Comparison of ENCODE assay signal across 8 mouse cellular contexts in genomic region chr8:70760775-70761406, GRCm38 (mm10). TPM values are rescaled to one million over a fixed set of nuclear protein-coding genes. Genes with fewer than 3 reads are reported as not detected.
DNase-seq lines count a peak whose midpoint lies in the region; ATAC-seq lines count a peak whose summit lies in the region.

TSS of gene Mpv17l2 (minus strand) at chr8:70760946.

- DNase-seq in MEL-GATA-1-ER (ENCODE audit: extremely low read depth, low read depth) = peak; percentile 99
- peak; percentile 96 for DNase-seq in cerebellum, adult 8-10 months
- peak; percentile 99 for DNase-seq in forelimb bud, embryonic 11.5 days (ENCODE audit: low read depth, low spot score)
- DNase-seq in layer of hippocampus, adult 9-10 months (ENCODE audit: low spot score) = peak; percentile 94
- DNase-seq in ovary, postnatal 10 days (ENCODE audit: low spot score) = peak; percentile 62
- DNase-seq in thymus, postnatal 10 days (ENCODE audit: low spot score in 2 of 2) = peak; percentile 93 to 96

- peaks cover 22% of the 10 kb centered on the region for H3K4me1 ChIP-seq in lung, embryonic 16.5 days (replicated peaks; ENCODE audit: control insufficient read depth, insufficient read depth, low read length)

- peak within 1 kb of the TSS; percentile 86 for H3K9ac ChIP-seq in lung, embryonic 16.5 days (ENCODE audit: low read length)

- ATAC-seq in hematopoietic stem cell, adult 5-6 weeks (replicated peaks in 1 of 2; ENCODE audit: insufficient read depth in 1 of 2, low FRiP score in 2 of 2, low TSS enrichment in 1 of 2, low read depth in 1 of 2, poor library complexity in 2 of 2, severe bottlenecking in 2 of 2) = peak; percentile 87 to 96
- peak; percentile 96 for ATAC-seq in lung, embryonic 16.5 days (ENCODE audit: low read depth)

- 1% methylated on average over 55 of the region's 55 CpGs for WGBS in lung, embryonic 16.5 days

- peaks cover 12% of the 10 kb centered on the region for H3K36me3 ChIP-seq in lung, embryonic 16.5 days (ENCODE audit: control insufficient read depth, insufficient read depth, low read length)

- H3K27me3 ChIP-seq in lung, embryonic 16.5 days (ENCODE audit: control insufficient read depth, insufficient read depth, low read depth, low read length) = no peaks in the 10 kb centered on the region

- peak within 1 kb of the TSS; percentile 99 for H3K4me2 ChIP-seq in lung, embryonic 16.5 days (ENCODE audit: low read depth, low read length)

- H3K27ac ChIP-seq in lung, embryonic 16.5 days (ENCODE audit: low read length) = peak within 1 kb of the TSS; percentile 58

- no peaks in the 10 kb centered on the region for H3K9me3 ChIP-seq in lung, embryonic 16.5 days (ENCODE audit: control insufficient read depth, low read length)

- H3K4me3 ChIP-seq in lung, embryonic 16.5 days (ENCODE audit: low read length) = peak within 1 kb of the TSS; percentile 70

RNA-seq across cellular contexts. Expression of gene Mpv17l2, which starts in this region (rescaled TPM):
- total RNA-seq in hematopoietic stem cell, adult 5-6 weeks (2017) = 7.0 and 7.1 TPM in 2 replicates
- polyA plus RNA-seq in lung, embryonic 16.5 days (2015; fragmentation: Nextera tagmentation; extraction: Ambion mirVana) = 37.1 and 39.2 TPM in 2 replicates

Comparison
In these comparisons a context has a peak if more than half of its experiments do, and no peak if none do; other contexts are left out.
1. Peak in every context shown above with its lines: DNase-seq, ATAC-seq, H3K4me3 ChIP-seq and H3K27ac ChIP-seq.